Mouse (Mus musculus) NIH3T3 (cell line): ENCODE measurements around the gene Gm3839.
"Not testable (repeated sequence)": the region's sequence is repeated elsewhere in the genome, so short reads cannot be mapped to it uniquely, and the experiment has no call there.

Experiments
- DNase-seq: peaks from one replicate; pipeline ENCODE4 v3.0.0-alpha.2; 2012; ENCODE audit warnings: low read depth

The Gm3839 gene

GRCm38 (mm10) chr14:11356626-11357025 lies at the start of gene Gm3839:
TSS of gene Gm3839 (minus strand) at chr14:11356726.
- DNase-seq = not testable (repeated sequence)

DNA sequence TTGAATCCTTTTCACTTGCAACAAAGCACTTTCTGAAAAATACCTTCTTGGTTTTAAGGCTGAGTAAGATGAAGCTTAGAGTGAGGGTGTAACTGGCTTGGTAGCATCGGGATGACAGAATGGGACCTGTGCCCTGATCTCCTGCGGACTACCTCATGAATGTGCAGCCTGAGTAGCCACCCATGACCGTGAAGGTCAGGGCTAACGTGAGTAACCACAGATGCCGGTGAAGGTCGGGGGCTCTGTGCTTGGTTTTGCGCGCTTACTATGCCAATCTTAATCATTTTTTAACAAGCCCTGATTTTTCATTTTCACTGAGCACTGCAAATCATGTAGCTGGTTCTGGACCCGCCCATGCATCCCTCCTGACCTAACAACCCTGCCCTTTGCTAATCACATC lies 49.1 kb upstream of the Gm3839 start:
- DNase-seq = no peak

DNA sequence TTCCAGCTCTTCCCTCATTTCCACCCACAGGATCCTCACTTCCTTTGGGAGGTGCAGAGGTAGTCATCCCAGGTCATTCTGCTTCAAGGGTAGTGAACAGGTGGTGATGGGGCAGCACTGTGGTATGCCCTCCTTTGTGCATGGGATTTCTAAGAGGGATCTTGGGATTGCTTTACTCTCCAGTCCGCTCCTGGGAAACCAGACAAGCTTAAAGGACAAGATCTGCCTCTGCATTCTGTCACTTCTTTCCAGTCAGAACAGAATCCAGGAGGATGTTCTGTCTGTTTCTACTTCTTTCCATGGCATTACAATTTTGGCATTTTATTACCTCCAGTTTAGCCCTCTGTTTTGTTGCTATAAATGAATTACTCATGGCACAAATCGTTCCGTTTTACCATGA lies 21.3 kb upstream of the Gm3839 start:
- no peak for DNase-seq

GRCm38 (mm10) chr14:11375225-11375624 lies 18.7 kb upstream of the Gm3839 start:
- DNase-seq = no peak

DNA sequence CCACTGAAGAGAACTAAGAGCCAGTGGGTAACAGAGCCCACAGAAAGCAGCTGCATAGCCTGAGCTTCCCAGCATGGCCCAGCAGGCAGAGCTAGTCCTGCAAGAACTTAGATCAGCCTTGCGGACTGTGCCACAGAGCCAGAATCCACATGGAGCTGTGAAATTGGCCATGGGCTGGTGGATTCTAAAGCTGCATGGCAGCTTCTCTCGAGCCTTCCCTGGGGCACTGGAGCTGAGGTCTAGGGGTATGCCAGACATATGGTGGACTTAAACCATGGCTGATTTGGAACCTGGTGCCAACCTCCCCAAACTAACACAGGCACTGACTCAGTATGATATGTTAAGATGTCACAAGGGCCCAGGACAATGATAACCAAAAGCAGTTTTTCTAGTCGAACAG lies 10.4 kb downstream of the Gm3839 start:
- DNase-seq = no peak

DNA sequence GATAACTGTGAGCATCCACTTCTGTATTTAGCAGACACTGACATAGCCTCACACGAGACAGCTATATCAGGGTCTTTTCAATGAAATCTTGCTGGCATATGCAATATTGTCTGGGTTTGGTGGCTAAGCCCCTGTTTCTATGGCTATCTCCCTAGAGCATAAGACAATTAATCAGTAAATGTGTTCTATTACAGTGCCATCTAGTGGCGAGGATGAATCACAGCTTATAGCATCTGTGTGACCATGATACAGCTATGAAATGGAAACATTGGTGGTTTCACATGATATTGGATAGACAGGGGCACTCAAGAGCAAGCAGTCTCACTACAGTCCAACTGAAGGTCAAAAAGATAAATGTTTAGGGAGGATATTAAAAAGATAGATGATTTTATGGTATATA lies 26.5 kb downstream of the Gm3839 start:
- peak; percentile 3 for DNase-seq

DNA sequence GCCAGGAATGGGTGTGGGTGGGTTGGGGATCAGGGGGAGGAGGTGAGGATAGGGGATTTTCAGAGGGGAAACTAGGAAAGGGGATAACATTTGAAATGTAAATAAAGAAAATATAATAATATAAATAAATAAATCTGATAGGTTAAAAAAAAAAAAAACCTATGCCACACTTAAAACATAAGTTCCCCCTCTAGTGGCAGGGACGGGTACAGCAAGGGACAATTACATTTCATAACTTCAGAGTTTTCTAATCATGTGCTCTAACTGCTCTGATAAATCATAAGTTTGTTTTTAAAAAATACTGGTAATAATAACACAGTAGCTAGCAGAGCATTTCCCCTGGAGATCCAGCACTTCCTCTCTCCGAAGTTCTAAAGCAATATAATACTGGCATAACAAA lies 49.4 kb downstream of the Gm3839 start:
- peak; percentile 51 for DNase-seq

DNA sequence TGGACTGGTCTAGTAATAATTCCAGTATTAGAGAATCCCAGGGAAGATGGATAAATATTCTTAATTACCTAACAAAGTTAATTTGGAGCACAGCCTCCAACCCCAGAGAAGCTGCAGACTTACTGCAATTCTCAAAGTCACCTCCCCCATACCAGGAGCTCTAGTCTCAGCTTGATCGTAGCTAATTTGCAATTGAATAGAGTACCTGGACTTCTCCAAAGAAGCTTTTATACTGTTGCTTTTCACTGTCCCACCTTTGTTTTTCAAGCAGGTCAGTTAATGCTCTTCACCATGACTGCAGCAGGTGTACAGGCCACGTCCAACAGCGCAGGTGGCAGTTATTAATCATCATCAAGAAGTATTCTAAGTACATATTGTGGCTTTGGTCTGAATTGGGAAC lies 68.6 kb downstream of the Gm3839 start:
- not testable (repeated sequence) for DNase-seq

- DNase-seq = no peak
Observed at GRCm38 (mm10) chr14:11257161-11257705, 99.3 kb downstream of the Gm3839 start.

DNA sequence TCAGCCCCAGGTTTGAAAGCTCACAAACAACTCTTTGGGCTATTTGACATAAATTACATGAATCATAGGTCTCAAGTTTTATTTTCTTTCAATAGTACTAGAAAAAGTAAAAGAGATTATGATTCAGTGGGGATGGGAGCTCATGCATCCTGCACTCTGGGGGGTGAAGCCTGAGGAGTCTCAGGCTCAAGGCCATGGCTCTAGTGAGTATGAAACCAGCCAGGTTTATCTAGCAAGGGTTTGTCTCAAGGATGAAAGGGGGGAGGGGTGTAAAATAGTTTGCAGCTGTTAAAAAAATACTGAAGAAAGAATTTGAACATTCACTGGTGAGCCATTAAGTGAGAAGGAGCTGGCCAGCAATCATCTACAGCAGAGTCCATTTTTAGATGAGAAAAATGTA lies 108.5 kb downstream of the Gm3839 start:
- no peak for DNase-seq

GRCm38 (mm10) chr14:11244546-11244945 lies 112.0 kb downstream of the Gm3839 start:
- DNase-seq = no peak

DNA sequence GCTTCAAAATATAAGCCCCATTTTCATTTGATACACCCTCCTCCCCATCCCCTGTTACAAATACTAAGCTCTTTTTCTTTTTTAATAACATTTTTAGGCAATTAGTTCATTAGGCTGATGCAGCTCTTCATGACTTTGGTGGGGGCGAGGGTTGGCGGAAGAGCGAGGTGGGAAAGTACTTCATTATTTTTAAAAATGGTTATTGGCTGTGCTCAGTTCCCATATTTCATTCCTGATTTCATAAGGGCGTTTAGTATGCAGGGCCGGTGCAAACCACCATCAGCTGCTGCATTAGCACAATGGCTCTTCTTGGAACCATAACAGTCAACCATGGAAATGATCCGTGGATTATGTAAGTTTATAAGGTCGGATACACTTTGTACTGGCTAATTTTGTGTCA lies 124.4 kb downstream of the Gm3839 start:
- no peak for DNase-seq
